Mouse (Mus musculus): ENCODE measurements around the gene Trp53rka. TPM values are rescaled to one million over a fixed set of nuclear protein-coding genes. Genes with fewer than 3 reads are reported as not detected.

Trp53rka gene
- total RNA-seq, 2 experiments from 2014 or later: 13.7 to 13.9 TPM

- peak; percentile 28 to 41 for DNase-seq (ENCODE audit: low spot score in 2 of 2)
Observed at GRCm38 (mm10) chr2:165486881-165487535, 6.1 kb downstream of the Trp53rka start.

GRCm38 (mm10) chr2:165486401-165486800 lies 6.7 kb downstream of the Trp53rka start:
- no peak for DNase-seq (ENCODE audit: low spot score in 2 of 2)

GRCm38 (mm10) chr2:165485826-165486225 lies 7.3 kb downstream of the Trp53rka start:
- DNase-seq (ENCODE audit: low spot score in 2 of 2): no peak

DNA sequence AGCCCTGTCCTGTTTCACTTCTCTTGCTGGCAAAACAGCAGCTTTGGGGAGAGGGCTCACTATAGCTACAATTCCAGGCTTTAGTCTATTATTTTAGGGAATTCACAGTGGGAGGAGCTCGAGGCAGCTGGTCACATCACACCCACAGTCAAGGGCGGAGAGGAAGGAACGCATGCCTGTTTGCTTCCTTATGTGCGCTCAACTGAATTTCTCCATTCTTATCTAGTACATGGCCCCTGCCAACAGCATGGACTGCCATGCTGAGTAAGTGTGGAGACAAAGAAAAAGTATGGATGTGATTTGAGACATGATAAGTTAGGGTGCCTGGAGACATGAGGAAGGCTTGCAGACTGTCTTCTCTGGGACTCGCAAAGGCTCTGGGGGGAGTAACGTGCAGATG lies 9.0 kb downstream of the Trp53rka start:
- no peak for DNase-seq (ENCODE audit: low spot score in 2 of 2)

- DNase-seq (ENCODE audit: low spot score in 2 of 2): no peak
Observed at GRCm38 (mm10) chr2:165482003-165482402, 11.1 kb downstream of the Trp53rka start.

GRCm38 (mm10) chr2:165475850-165476249 lies 17.3 kb downstream of the Trp53rka start:
- DNase-seq (ENCODE audit: low spot score in 2 of 2): no peak

- no peak for DNase-seq (ENCODE audit: low spot score in 2 of 2)
Observed at GRCm38 (mm10) chr2:165475412-165475811, 17.7 kb downstream of the Trp53rka start.

- DNase-seq (ENCODE audit: low spot score in 2 of 2): no peak
Observed at GRCm38 (mm10) chr2:165473003-165473402, 20.1 kb downstream of the Trp53rka start, which contains the start of gene Slc13a3. Gene Slc13a3, minus strand, starts transcription at chr2:165473230.

DNA sequence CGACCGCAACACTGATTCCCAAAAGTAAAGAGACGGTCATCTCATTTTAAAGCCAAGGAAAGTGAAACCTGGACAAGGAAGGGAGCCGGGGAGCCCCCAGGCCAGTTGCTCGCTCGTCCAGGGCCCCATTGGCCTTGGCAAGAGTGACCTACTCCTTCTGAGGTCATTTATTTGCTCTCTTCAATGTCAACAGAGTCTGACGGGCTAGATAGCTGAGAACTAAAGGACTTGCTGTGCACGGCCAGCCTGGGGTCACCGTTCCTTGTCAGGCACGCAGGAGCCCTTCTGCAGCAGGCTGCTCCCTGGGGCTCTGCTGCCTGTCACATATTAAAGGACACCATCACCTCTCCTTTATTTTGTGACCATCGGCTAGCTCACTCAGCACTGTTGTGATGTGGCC lies 21.2 kb downstream of the Trp53rka start:
- DNase-seq (ENCODE audit: low spot score in 2 of 2): no peak

DNA sequence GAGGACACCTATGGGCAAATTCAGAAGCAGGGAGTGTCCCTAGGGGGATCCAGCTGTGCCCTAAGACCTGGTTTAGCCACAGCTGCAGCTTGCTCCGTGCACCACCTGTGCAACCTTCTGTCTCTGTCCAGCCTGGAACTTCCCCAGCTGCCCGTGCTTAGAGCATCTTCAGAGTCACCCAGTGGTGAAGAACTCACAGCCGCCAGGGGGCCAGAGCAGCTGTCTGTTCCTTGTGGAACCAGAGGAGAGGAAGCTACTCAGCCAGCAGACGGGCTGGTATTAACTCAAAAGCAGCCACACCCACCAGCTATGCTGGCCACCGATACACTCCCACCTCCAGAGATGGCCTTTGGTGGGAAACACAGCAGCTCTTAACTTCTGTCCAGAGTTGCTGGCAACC lies 23.0 kb downstream of the Trp53rka start:
- no peak for DNase-seq (ENCODE audit: low spot score in 2 of 2)

- DNase-seq (ENCODE audit: low spot score in 2 of 2): no peak
Observed at GRCm38 (mm10) chr2:165467824-165468452, 25.2 kb downstream of the Trp53rka start.

GRCm38 (mm10) chr2:165459663-165460062 lies 33.5 kb downstream of the Trp53rka start:
- no peak for DNase-seq (ENCODE audit: low spot score in 2 of 2)

GRCm38 (mm10) chr2:165458189-165458588 lies 34.9 kb downstream of the Trp53rka start:
- no peak for DNase-seq (ENCODE audit: low spot score in 2 of 2)

GRCm38 (mm10) chr2:165456710-165457109 lies 36.4 kb downstream of the Trp53rka start:
- no peak for DNase-seq (ENCODE audit: low spot score in 2 of 2)

GRCm38 (mm10) chr2:165452730-165453693 lies 40.1 kb downstream of the Trp53rka start:
- no peak for DNase-seq (ENCODE audit: low spot score in 2 of 2)

GRCm38 (mm10) chr2:165448475-165448874 lies 44.6 kb downstream of the Trp53rka start:
- DNase-seq (ENCODE audit: low spot score in 2 of 2): no peak

- no peak for DNase-seq (ENCODE audit: low spot score in 2 of 2)
Observed at GRCm38 (mm10) chr2:165444861-165445260, 48.3 kb downstream of the Trp53rka start.

- peak; percentile 25 to 47 for DNase-seq (ENCODE audit: low spot score in 2 of 2)
Observed at GRCm38 (mm10) chr2:165442981-165443380, 50.1 kb downstream of the Trp53rka start.

DNA sequence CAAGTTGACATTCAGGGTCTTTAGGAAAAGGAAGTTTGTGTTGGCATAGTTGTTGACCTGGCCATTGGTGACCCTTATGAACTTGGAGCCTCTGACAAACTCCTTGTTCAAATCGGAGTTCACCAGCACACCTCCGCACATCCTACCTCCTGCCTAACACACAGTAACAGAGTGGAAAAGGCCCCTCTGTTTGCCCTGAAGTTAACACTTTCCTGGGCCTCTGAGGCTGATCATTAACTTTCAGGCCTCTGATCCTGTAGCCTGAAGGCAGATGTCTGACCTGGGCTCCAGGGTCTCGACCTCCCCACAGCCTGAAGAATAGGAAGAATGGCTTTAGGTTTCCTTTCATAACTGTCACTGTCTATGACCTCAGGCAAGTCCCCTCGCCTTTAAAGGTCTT lies 51.5 kb downstream of the Trp53rka start:
- DNase-seq (ENCODE audit: low spot score in 2 of 2): no peak

Measured in adrenal gland, adult 18-20 months (tissue).